Comparison of ENCODE assay signal across 8 mouse cellular contexts in genomic region chr11:3452769-3453168, GRCm38 (mm10). TPM values are rescaled to one million over a fixed set of nuclear protein-coding genes. Genes with fewer than 3 reads are reported as not detected.
DNase-seq lines count a peak whose midpoint lies in the region; ATAC-seq lines count a peak whose summit lies in the region.

No protein-coding gene starts in this region.

- peak overlapping the region; percentile 84 for H3K27ac ChIP-seq in hindbrain, embryonic 14.5 days
- H3K27ac ChIP-seq in limb, embryonic 12.5 days = peak overlapping the region; percentile 90
- H3K27ac ChIP-seq in midbrain, embryonic 15.5 days = peak overlapping the region; percentile 91

- peak overlapping the region; percentile 94 for H3K4me2 ChIP-seq in hindbrain, embryonic 14.5 days (replicated peaks)
- peak overlapping the region; percentile 71 for H3K4me2 ChIP-seq in limb, embryonic 12.5 days
- peak overlapping the region; percentile 66 for H3K4me2 ChIP-seq in midbrain, embryonic 15.5 days

- peak; percentile 24 for DNase-seq in CD4-positive, CD25-positive, alpha-beta regulatory T cell, adult 2 months (ENCODE audit: low read depth, low spot score)
- DNase-seq in CD4-positive helper T cell, adult 2 months (ENCODE audit: low read depth, low spot score) = peak; percentile 29
- peak; percentile 67 for DNase-seq in embryo, embryonic 11 days
- peak; percentile 49 for DNase-seq in hindbrain, embryonic 14.5 days (ENCODE audit: low spot score)

- H3K4me3 ChIP-seq in hindbrain, embryonic 14.5 days (replicated peaks; ENCODE audit: low read length) = peak overlapping the region; percentile 76
- H3K4me3 ChIP-seq in limb, embryonic 12.5 days (replicated peaks) = peak overlapping the region; percentile 86
- peak overlapping the region; percentile 80 for H3K4me3 ChIP-seq in midbrain, embryonic 15.5 days

- peaks cover 25% of the 10 kb centered on the region for H3K4me1 ChIP-seq in hindbrain, embryonic 14.5 days (replicated peaks; ENCODE audit: control insufficient read depth, insufficient read depth, low read length)
- H3K4me1 ChIP-seq in limb, embryonic 12.5 days (replicated peaks) = peaks cover 18% of the 10 kb centered on the region
- H3K4me1 ChIP-seq in midbrain, embryonic 15.5 days = peaks cover 21% of the 10 kb centered on the region

- H3K27me3 ChIP-seq in hindbrain, embryonic 14.5 days (ENCODE audit: control insufficient read depth, insufficient read depth, low read length) = no peaks in the 10 kb centered on the region
- H3K27me3 ChIP-seq in limb, embryonic 12.5 days = no peaks in the 10 kb centered on the region
- H3K27me3 ChIP-seq in midbrain, embryonic 15.5 days (replicated peaks) = no peaks in the 10 kb centered on the region

- H3K9me3 ChIP-seq in hindbrain, embryonic 14.5 days (ENCODE audit: control insufficient read depth, low read length) = no peaks in the 10 kb centered on the region
- H3K9me3 ChIP-seq in limb, embryonic 12.5 days = no peaks in the 10 kb centered on the region
- no peaks in the 10 kb centered on the region for H3K9me3 ChIP-seq in midbrain, embryonic 15.5 days

- no peaks in the 10 kb centered on the region for H3K36me3 ChIP-seq in hindbrain, embryonic 14.5 days (replicated peaks; ENCODE audit: control insufficient read depth, insufficient read depth)
- peaks cover 13% of the 10 kb centered on the region; the same call in 1 of the 2 replicates for H3K36me3 ChIP-seq in limb, embryonic 12.5 days
- H3K36me3 ChIP-seq in midbrain, embryonic 15.5 days (replicated peaks) = peaks cover 8% of the 10 kb centered on the region; the same call in 1 of the 2 replicates

- H3K9ac ChIP-seq in hindbrain, embryonic 14.5 days = peak overlapping the region; percentile 76
- peak overlapping the region; percentile 82 for H3K9ac ChIP-seq in limb, embryonic 12.5 days (replicated peaks)
- peak overlapping the region; percentile 85 for H3K9ac ChIP-seq in midbrain, embryonic 15.5 days

- no peak for ATAC-seq in CD4-positive, CD25-positive, alpha-beta regulatory T cell, adult 4 months
- ATAC-seq in hindbrain, embryonic 14.5 days (ENCODE audit: low FRiP score) = peak; percentile 44
- no peak for ATAC-seq in limb, embryonic 12.5 days (ENCODE audit: insufficient number of reproducible peaks, insufficient read depth, low FRiP score, low TSS enrichment, low read depth)
- peak; percentile 60 for ATAC-seq in midbrain, embryonic 15.5 days (replicated peaks)
- no peak for ATAC-seq in granulocyte monocyte progenitor cell, adult 5-6 weeks (replicated peaks; ENCODE audit: poor library complexity, severe bottlenecking)

- WGBS in hindbrain, embryonic 14.5 days = under 1% methylated on average over 9 of the region's 9 CpGs
- WGBS in limb, embryonic 12.5 days = 3% methylated on average over 9 of the region's 9 CpGs
- WGBS in midbrain, embryonic 15.5 days = 2% methylated on average over 9 of the region's 9 CpGs

RNA-seq across cellular contexts. Expression of gene Rnf185, which starts 0.6 kb away (rescaled TPM):
- polyA plus RNA-seq in CD4-positive, CD25-positive, alpha-beta regulatory T cell, adult 4 months (2017; shearing (Covaris generic)) = 10 to 100 TPM; 26.6 to 29.4 TPM
- polyA plus RNA-seq in hindbrain, embryonic 14.5 days (2014; fragmentation: Nextera tagmentation; extraction: Ambion mirVana) = 46.3 and 50.6 TPM in 2 replicates
- polyA plus RNA-seq in limb, embryonic 12.5 days (2016; fragmentation: Nextera tagmentation; extraction: Ambion mirVana) = 35.4 and 36.8 TPM in 2 replicates
- 47.2 and 48.2 TPM in 2 replicates for polyA plus RNA-seq in midbrain, embryonic 15.5 days (2015; fragmentation: Nextera tagmentation; extraction: Ambion mirVana)
- total RNA-seq in granulocyte monocyte progenitor cell, adult 5-6 weeks (2014; fragmentation: Nextera tagmentation) = 12.6 and 14.1 TPM in 2 replicates
- 10.0 and 11.9 TPM in 2 replicates for total RNA-seq in granulocyte monocyte progenitor cell, adult 5-6 weeks (2017)

RNA-seq across cellular contexts. Expression of gene Pla2g3, which starts 35.3 kb away (rescaled TPM):
- under 1 TPM in 1 of 2 experiments, not detected in 1; 0.20 TPM for polyA plus RNA-seq in CD4-positive, CD25-positive, alpha-beta regulatory T cell, adult 4 months (2017; shearing (Covaris generic))
- 0.67 and 0.81 TPM in 2 replicates for polyA plus RNA-seq in hindbrain, embryonic 14.5 days (2014; fragmentation: Nextera tagmentation; extraction: Ambion mirVana)
- 0.45 and 0.53 TPM in 2 replicates for polyA plus RNA-seq in limb, embryonic 12.5 days (2016; fragmentation: Nextera tagmentation; extraction: Ambion mirVana)
- polyA plus RNA-seq in midbrain, embryonic 15.5 days (2015; fragmentation: Nextera tagmentation; extraction: Ambion mirVana) = 1.3 TPM in 2 replicates
- total RNA-seq in granulocyte monocyte progenitor cell, adult 5-6 weeks (2014; fragmentation: Nextera tagmentation) = 0.26 TPM in 1 of 2 replicates, not detected in the other
- total RNA-seq in granulocyte monocyte progenitor cell, adult 5-6 weeks (2017) = not detected in 2 replicates

RNA-seq across cellular contexts. Expression of gene Limk2, which starts 43.8 kb away (rescaled TPM):
- 10 to 100 TPM; 70.9 to 98.5 TPM for polyA plus RNA-seq in CD4-positive, CD25-positive, alpha-beta regulatory T cell, adult 4 months (2017; shearing (Covaris generic))
- 146 and 148 TPM in 2 replicates for polyA plus RNA-seq in hindbrain, embryonic 14.5 days (2014; fragmentation: Nextera tagmentation; extraction: Ambion mirVana)
- 58.5 and 62.3 TPM in 2 replicates for polyA plus RNA-seq in limb, embryonic 12.5 days (2016; fragmentation: Nextera tagmentation; extraction: Ambion mirVana)
- polyA plus RNA-seq in midbrain, embryonic 15.5 days (2015; fragmentation: Nextera tagmentation; extraction: Ambion mirVana) = 173 and 193 TPM in 2 replicates
- 15.2 and 29.8 TPM in 2 replicates for total RNA-seq in granulocyte monocyte progenitor cell, adult 5-6 weeks (2014; fragmentation: Nextera tagmentation)
- 12.1 and 24.2 TPM in 2 replicates for total RNA-seq in granulocyte monocyte progenitor cell, adult 5-6 weeks (2017)

RNA-seq across cellular contexts. Expression of gene Inpp5j, which starts 51.9 kb away (rescaled TPM):
- under 1 TPM in 1 of 2 experiments, not detected in 1; 0.13 TPM for polyA plus RNA-seq in CD4-positive, CD25-positive, alpha-beta regulatory T cell, adult 4 months (2017; shearing (Covaris generic))
- 5.7 and 6.9 TPM in 2 replicates for polyA plus RNA-seq in hindbrain, embryonic 14.5 days (2014; fragmentation: Nextera tagmentation; extraction: Ambion mirVana)
- polyA plus RNA-seq in limb, embryonic 12.5 days (2016; fragmentation: Nextera tagmentation; extraction: Ambion mirVana) = 0.10 TPM in 1 of 2 replicates, not detected in the other
- 7.5 and 7.9 TPM in 2 replicates for polyA plus RNA-seq in midbrain, embryonic 15.5 days (2015; fragmentation: Nextera tagmentation; extraction: Ambion mirVana)
- 0.94 and 1.1 TPM in 2 replicates for total RNA-seq in granulocyte monocyte progenitor cell, adult 5-6 weeks (2014; fragmentation: Nextera tagmentation)
- total RNA-seq in granulocyte monocyte progenitor cell, adult 5-6 weeks (2017) = 0.09 and 0.57 TPM in 2 replicates

Comparison
In these comparisons a context has a peak if more than half of its experiments do, and no peak if none do; other contexts are left out.
1. ATAC-seq: peak in hindbrain, embryonic 14.5 days (single experiment) and midbrain, embryonic 15.5 days (single experiment); none in CD4-positive, CD25-positive, alpha-beta regulatory T cell, adult 4 months (single experiment), limb, embryonic 12.5 days (single experiment) and granulocyte monocyte progenitor cell, adult 5-6 weeks (single experiment).
2. Peak in every context shown above with its lines, with median percentiles within 50 percentile points of each other: DNase-seq, H3K27ac ChIP-seq, H3K4me2 ChIP-seq, H3K4me3 ChIP-seq and H3K9ac ChIP-seq.